Mouse (Mus musculus): ENCODE measurements at regions not wholly inside any gene's neighbourhood (a gene's known extent, or its start where the extent isn't known, plus 50 kb on each side); places are given as distances from the start of the nearest gene placed in this dataset.

DNA sequence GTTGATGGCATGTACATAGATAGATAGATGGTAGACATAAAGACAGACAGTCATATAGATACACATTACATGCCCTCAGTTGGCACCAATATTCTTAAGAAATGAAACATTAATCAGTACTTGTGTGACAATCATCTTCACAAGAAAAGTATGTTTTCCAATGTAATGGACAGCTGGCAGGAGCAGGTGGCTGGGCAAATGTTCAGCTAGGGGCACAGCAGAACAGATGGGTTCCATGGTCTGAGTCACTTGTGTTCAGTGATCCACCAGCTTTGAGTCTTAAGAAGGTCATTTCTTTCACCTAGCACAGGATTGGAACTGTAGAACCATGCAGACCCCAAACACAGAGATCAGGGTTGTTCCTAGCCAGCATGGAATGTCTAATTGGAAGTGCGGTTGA lies 2631.2 kb upstream of the 5930422O12Rik start:
- Histone ChIP-seq H3K36me3 (ENCODE audit: control insufficient read depth, insufficient read depth, low read length, poor library complexity, severe bottlenecking) (no peaks in the 10 kb centered on the region), H3K4me3 (ENCODE audit: insufficient read depth in 1 of 2, low read depth in 1 of 2, low read length in 2 of 2, poor library complexity in 1 of 2, severe bottlenecking in 1 of 2) (no peak overlapping the region), H3K9me3 (ENCODE audit: control insufficient read depth, insufficient read depth, low read depth, low read length) (no peaks in the 10 kb centered on the region), H3K27ac (ENCODE audit: insufficient read depth, low read depth, low read length, poor library complexity, severe bottlenecking) (no peak overlapping the region), H3K4me1 (ENCODE audit: control insufficient read depth in 2 of 2, insufficient read depth in 2 of 2, low read length in 2 of 2, poor library complexity in 1 of 2) (no peaks in the 10 kb centered on the region), H3K9ac (ENCODE audit: insufficient read depth, low read depth, low read length, poor library complexity, severe bottlenecking) (no peak overlapping the region)
- DNase-seq (ENCODE audit: low read depth, low spot score): no peak
- in situ Hi-C loops (cut with MboI; ENCODE audit: low sequenced_read_pairs in 2 of 2, unreplicated experiment in 2 of 2): no loop called here
- no peak for TF ChIP-seq ZC3H11A (IDR thresholded peaks at IDR 0.05; ENCODE audit: borderline replicate concordance, low read depth, low read length)
- TF ChIP-seq MAFK (IDR thresholded peaks at IDR 0.05; ENCODE audit: insufficient read depth, low read depth, low read length): no peak
- TF ChIP-seq ZNF384 (IDR thresholded peaks at IDR 0.05; ENCODE audit: low read depth, low read length): no peak
- no peak for TF ChIP-seq CHD2 (IDR thresholded peaks at IDR 0.05; ENCODE audit: low read depth, low read length)
- no peak for TF ChIP-seq HCFC1 (IDR thresholded peaks at IDR 0.05; ENCODE audit: borderline replicate concordance, insufficient read depth, low read length)

DNA sequence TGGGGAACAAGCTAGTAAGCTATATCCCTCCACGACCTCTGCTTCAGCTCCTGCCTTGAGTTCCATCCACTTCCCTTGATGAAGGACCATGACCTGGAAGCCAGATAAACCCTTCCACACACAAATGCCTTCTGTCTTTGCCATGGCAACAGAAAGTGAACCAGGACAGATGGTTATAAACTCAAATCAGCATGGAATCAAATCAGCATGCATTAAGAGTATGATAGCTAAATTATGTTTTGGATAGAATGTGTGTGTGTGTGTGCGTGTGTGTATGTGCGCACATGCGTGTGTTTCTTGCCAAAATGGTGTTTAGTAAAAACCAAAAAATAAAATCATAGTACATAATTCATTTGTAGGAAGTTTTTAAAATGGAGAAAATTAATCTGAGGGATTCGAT lies 2611.5 kb upstream of the 5930422O12Rik start:
- Histone ChIP-seq H3K4me1 (ENCODE audit: control insufficient read depth in 2 of 2, insufficient read depth in 2 of 2, low read length in 2 of 2, poor library complexity in 1 of 2) (no peaks in the 10 kb centered on the region), H3K36me3 (ENCODE audit: control insufficient read depth, insufficient read depth, low read length, poor library complexity, severe bottlenecking) (no peaks in the 10 kb centered on the region), H3K27ac (ENCODE audit: insufficient read depth, low read depth, low read length, poor library complexity, severe bottlenecking) (no peak overlapping the region), H3K9me3 (ENCODE audit: control insufficient read depth, insufficient read depth, low read depth, low read length) (no peaks in the 10 kb centered on the region), H3K9ac (ENCODE audit: insufficient read depth, low read depth, low read length, poor library complexity, severe bottlenecking) (no peak overlapping the region), H3K4me3 (ENCODE audit: insufficient read depth in 1 of 2, low read depth in 1 of 2, low read length in 2 of 2, poor library complexity in 1 of 2, severe bottlenecking in 1 of 2) (no peak overlapping the region)
- DNase-seq (ENCODE audit: low read depth, low spot score): no peak
- TF ChIP-seq ZNF384 (IDR thresholded peaks at IDR 0.05; ENCODE audit: low read depth, low read length) (no peak), CHD2 (IDR thresholded peaks at IDR 0.05; ENCODE audit: low read depth, low read length) (no peak)
- in situ Hi-C loops (cut with MboI; ENCODE audit: low sequenced_read_pairs in 2 of 2, unreplicated experiment in 2 of 2): no loop called here

- no peak for DNase-seq (ENCODE audit: low read depth, low spot score)
- H3K27ac ChIP-seq (ENCODE audit: insufficient read depth, low read depth, low read length, poor library complexity, severe bottlenecking): no peak overlapping the region
- TF ChIP-seq ZC3H11A (IDR thresholded peaks at IDR 0.05; ENCODE audit: borderline replicate concordance, low read depth, low read length) (no peak), ZNF384 (IDR thresholded peaks at IDR 0.05; ENCODE audit: low read depth, low read length) (no peak), MAFK (IDR thresholded peaks at IDR 0.05; ENCODE audit: insufficient read depth, low read depth, low read length) (no peak), HCFC1 (IDR thresholded peaks at IDR 0.05; ENCODE audit: borderline replicate concordance, insufficient read depth, low read length) (no peak), CHD2 (IDR thresholded peaks at IDR 0.05; ENCODE audit: low read depth, low read length) (no peak)
- no peak overlapping the region for H3K4me3 ChIP-seq (ENCODE audit: insufficient read depth in 1 of 2, low read depth in 1 of 2, low read length in 2 of 2, poor library complexity in 1 of 2, severe bottlenecking in 1 of 2)
- H3K4me1 ChIP-seq (ENCODE audit: control insufficient read depth in 2 of 2, insufficient read depth in 2 of 2, low read length in 2 of 2, poor library complexity in 1 of 2): no peaks in the 10 kb centered on the region
- H3K9ac ChIP-seq (ENCODE audit: insufficient read depth, low read depth, low read length, poor library complexity, severe bottlenecking): no peak overlapping the region
- in situ Hi-C loops (cut with MboI; ENCODE audit: low sequenced_read_pairs in 2 of 2, unreplicated experiment in 2 of 2): no loop called here
- no peaks in the 10 kb centered on the region for H3K9me3 ChIP-seq (ENCODE audit: control insufficient read depth, insufficient read depth, low read depth, low read length)
- no peaks in the 10 kb centered on the region for H3K36me3 ChIP-seq (ENCODE audit: control insufficient read depth, insufficient read depth, low read length, poor library complexity, severe bottlenecking)
These were observed 2605.5 kb upstream of the 5930422O12Rik start for GRCm38 (mm10) chr8:30822835-30823587.

DNA sequence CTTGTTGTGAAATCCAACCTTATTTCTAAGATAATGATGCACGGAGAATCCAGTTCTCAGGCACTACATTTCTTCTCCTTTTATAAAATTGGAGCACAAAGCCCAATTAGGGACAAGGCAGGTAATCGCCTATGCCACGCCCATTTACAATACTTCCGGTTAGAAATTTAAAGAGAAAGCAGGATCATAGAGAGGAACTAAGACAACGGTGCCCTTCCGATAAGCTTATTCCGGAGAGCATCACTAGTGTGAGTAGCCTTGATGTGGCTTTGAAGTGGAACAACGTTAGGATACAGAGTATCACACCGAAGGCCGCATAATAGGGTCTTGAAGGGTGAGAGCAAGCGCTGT lies 2604.9 kb upstream of the 5930422O12Rik start:
- no peak for DNase-seq (ENCODE audit: low read depth, low spot score)
- Histone ChIP-seq H3K9me3 (ENCODE audit: control insufficient read depth, insufficient read depth, low read depth, low read length) (no peaks in the 10 kb centered on the region), H3K27ac (ENCODE audit: insufficient read depth, low read depth, low read length, poor library complexity, severe bottlenecking) (no peak overlapping the region), H3K4me3 (ENCODE audit: insufficient read depth in 1 of 2, low read depth in 1 of 2, low read length in 2 of 2, poor library complexity in 1 of 2, severe bottlenecking in 1 of 2) (no peak overlapping the region), H3K36me3 (ENCODE audit: control insufficient read depth, insufficient read depth, low read length, poor library complexity, severe bottlenecking) (no peaks in the 10 kb centered on the region), H3K4me1 (ENCODE audit: control insufficient read depth in 2 of 2, insufficient read depth in 2 of 2, low read length in 2 of 2, poor library complexity in 1 of 2) (no peaks in the 10 kb centered on the region), H3K9ac (ENCODE audit: insufficient read depth, low read depth, low read length, poor library complexity, severe bottlenecking) (no peak overlapping the region)
- no peak for TF ChIP-seq CHD2 (IDR thresholded peaks at IDR 0.05; ENCODE audit: low read depth, low read length)
- no peak for TF ChIP-seq ZNF384 (IDR thresholded peaks at IDR 0.05; ENCODE audit: low read depth, low read length)
- TF ChIP-seq ZC3H11A (IDR thresholded peaks at IDR 0.05; ENCODE audit: borderline replicate concordance, low read depth, low read length): no peak
- in situ Hi-C loops (cut with MboI; ENCODE audit: low sequenced_read_pairs in 2 of 2, unreplicated experiment in 2 of 2): no loop called here

DNA sequence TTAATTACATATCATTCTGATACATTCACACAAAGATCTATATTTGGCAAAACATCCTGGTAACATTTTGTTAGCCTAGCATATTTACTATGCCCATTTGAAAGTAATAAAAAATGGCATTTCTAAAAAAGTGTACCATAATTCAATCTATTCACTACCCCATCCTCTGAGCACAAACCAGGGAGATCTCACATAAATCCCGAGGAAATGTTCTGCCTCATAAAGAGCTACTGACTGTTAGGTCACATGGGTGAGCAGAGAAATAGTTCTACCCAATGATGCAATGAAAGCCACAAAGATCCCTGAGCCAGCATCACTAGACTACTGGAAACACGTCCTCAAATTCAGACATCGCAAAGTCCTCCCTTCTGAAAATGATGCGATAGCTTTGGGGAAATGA lies 2602.5 kb upstream of the 5930422O12Rik start:
- Histone ChIP-seq H3K27ac (ENCODE audit: insufficient read depth, low read depth, low read length, poor library complexity, severe bottlenecking) (no peak overlapping the region), H3K4me1 (ENCODE audit: control insufficient read depth in 2 of 2, insufficient read depth in 2 of 2, low read length in 2 of 2, poor library complexity in 1 of 2) (no peaks in the 10 kb centered on the region), H3K36me3 (ENCODE audit: control insufficient read depth, insufficient read depth, low read length, poor library complexity, severe bottlenecking) (no peaks in the 10 kb centered on the region), H3K9ac (ENCODE audit: insufficient read depth, low read depth, low read length, poor library complexity, severe bottlenecking) (no peak overlapping the region), H3K4me3 (ENCODE audit: insufficient read depth in 1 of 2, low read depth in 1 of 2, low read length in 2 of 2, poor library complexity in 1 of 2, severe bottlenecking in 1 of 2) (no peak overlapping the region), H3K9me3 (ENCODE audit: control insufficient read depth, insufficient read depth, low read depth, low read length) (no peaks in the 10 kb centered on the region)
- in situ Hi-C loops (cut with MboI; ENCODE audit: low sequenced_read_pairs in 2 of 2, unreplicated experiment in 2 of 2): no loop called here
- TF ChIP-seq HCFC1 (IDR thresholded peaks at IDR 0.05; ENCODE audit: borderline replicate concordance, insufficient read depth, low read length) (no peak), MAFK (IDR thresholded peaks at IDR 0.05; ENCODE audit: insufficient read depth, low read depth, low read length) (no peak), ZC3H11A (IDR thresholded peaks at IDR 0.05; ENCODE audit: borderline replicate concordance, low read depth, low read length) (no peak), ZNF384 (IDR thresholded peaks at IDR 0.05; ENCODE audit: low read depth, low read length) (no peak), CHD2 (IDR thresholded peaks at IDR 0.05; ENCODE audit: low read depth, low read length) (no peak)
- no peak for DNase-seq (ENCODE audit: low read depth, low spot score)

All from ES-E14 (cell line).